Mouse (Mus musculus): Measurements from ENCODE around the gene Fzd7. TPM values are rescaled to one million over a fixed set of nuclear protein-coding genes. Genes with fewer than 3 reads are reported as not detected.

Fzd7 gene
- polyA plus RNA-seq, 1 experiment from 2014 or later = 2.6 TPM

DNA sequence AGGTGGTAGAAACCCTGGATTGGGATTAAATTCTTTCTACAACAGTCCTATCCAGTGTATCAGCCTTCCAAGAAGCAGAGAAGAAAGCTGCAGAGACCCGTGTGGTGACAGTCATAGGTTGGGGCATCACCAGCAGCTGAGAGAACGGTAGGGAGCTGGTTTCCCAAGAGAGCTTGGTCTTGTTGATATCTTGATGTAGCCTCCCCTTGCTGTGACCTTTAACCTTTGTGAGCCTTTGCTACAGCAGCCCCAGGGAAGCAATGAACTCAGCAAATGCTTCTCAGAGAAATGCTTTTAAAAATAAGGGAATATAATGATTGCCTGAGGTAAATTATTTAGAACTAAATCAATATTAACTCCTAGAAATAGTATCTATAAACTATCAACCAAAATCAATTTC, 20.1 kb downstream of the Fzd7 start:
- Histone ChIP-seq H3K36me3 (ENCODE audit: control insufficient read depth, insufficient read depth) (no peaks in the 10 kb centered on the region), H3K4me2 (replicated peaks; ENCODE audit: low read depth) (no peak overlapping the region), H3K27ac (ENCODE audit: low read depth, low read length) (no peak overlapping the region), H3K9ac (ENCODE audit: low read depth, low read length) (no peak overlapping the region), H3K4me3 (ENCODE audit: low read depth, low read length) (no peak overlapping the region), H3K4me1 (replicated peaks; ENCODE audit: control insufficient read depth, insufficient read depth, low read length) (no peaks in the 10 kb centered on the region), H3K9me3 (ENCODE audit: control insufficient read depth) (no peaks in the 10 kb centered on the region), H3K27me3 (replicated peaks; ENCODE audit: control insufficient read depth, insufficient read depth, low read length) (no peaks in the 10 kb centered on the region)
- no peak for ATAC-seq
- 72% methylated on average over 2 of the region's 2 CpGs for WGBS
- no peak for TF ChIP-seq CTCF (IDR thresholded peaks at IDR 0.05; ENCODE audit: low read depth)

DNA sequence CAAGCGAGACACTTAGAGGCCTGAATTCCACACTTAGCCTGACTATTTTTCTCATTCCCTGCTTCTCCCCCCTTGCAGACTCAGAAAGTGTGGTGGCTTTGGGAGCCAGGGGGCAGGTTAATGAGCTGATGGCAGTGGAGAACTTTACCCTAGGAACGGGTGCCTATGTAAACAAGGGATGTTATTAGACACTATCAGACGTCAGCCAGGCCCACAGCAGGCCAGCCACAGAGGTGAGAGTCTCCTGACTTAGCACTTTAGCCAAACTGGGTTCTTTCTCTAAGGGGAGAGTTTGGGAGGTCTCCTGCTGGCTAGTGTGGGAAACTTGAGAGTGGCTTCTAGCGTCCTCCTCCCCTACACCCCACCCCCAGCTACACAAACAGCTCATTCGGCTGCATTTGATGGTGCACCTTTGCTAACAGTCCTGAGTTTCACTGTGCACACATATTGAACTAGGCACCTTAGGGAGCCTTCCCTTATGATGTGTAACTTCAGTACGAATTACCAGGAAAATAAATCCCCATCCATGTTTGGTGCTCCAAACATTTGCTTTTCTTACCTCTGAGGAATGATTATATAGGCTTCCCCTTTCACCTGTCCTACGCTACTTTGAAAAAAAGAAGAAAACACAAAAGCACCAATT, 21.6 kb downstream of the Fzd7 start:
- Histone ChIP-seq H3K27me3 (replicated peaks; ENCODE audit: control insufficient read depth, insufficient read depth, low read length) (no peaks in the 10 kb centered on the region), H3K4me1 (replicated peaks; ENCODE audit: control insufficient read depth, insufficient read depth, low read length) (no peaks in the 10 kb centered on the region), H3K4me3 (ENCODE audit: low read depth, low read length) (no peak overlapping the region), H3K4me2 (replicated peaks; ENCODE audit: low read depth) (no peak overlapping the region), H3K27ac (ENCODE audit: low read depth, low read length) (no peak overlapping the region), H3K9me3 (ENCODE audit: control insufficient read depth) (no peaks in the 10 kb centered on the region), H3K36me3 (ENCODE audit: control insufficient read depth, insufficient read depth) (no peaks in the 10 kb centered on the region), H3K9ac (ENCODE audit: low read depth, low read length) (no peak overlapping the region)
- peak; percentile 5; the same call in 1 of the 2 replicates for TF ChIP-seq CTCF (IDR thresholded peaks at IDR 0.05; ENCODE audit: low read depth)
- 44% methylated on average over 7 of the region's 7 CpGs for WGBS
- ATAC-seq = no peak

DNA sequence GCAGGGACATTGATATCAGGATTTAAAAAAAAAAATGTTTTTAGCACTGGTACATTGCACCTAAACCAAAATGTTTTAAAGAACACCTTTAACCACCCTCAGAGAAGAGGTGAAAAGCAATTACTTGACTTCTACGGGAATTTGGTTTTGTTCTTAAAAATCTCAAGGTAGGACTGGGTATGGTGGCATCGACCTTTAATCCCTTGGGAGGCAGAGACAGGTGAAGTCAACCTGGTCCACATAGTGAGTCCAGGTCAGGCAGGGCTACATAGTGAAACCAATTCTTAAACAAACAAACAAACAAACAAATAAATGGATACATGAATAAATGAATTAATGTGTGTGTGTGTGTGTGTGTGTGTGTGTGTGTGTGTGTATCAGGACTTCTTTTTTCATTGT, 22.1 kb downstream of the Fzd7 start:
- WGBS = 77% methylated on average over 2 of the region's 2 CpGs
- no peaks in the 10 kb centered on the region for H3K27me3 ChIP-seq (replicated peaks; ENCODE audit: control insufficient read depth, insufficient read depth, low read length)
- ATAC-seq = no peak
- H3K4me1 ChIP-seq (replicated peaks; ENCODE audit: control insufficient read depth, insufficient read depth, low read length) = no peaks in the 10 kb centered on the region
- no peaks in the 10 kb centered on the region for H3K9me3 ChIP-seq (ENCODE audit: control insufficient read depth)
- H3K27ac ChIP-seq (ENCODE audit: low read depth, low read length) = no peak overlapping the region
- H3K4me2 ChIP-seq (replicated peaks; ENCODE audit: low read depth) = no peak overlapping the region
- H3K9ac ChIP-seq (ENCODE audit: low read depth, low read length) = no peak overlapping the region
- no peak overlapping the region for H3K4me3 ChIP-seq (ENCODE audit: low read depth, low read length)
- H3K36me3 ChIP-seq (ENCODE audit: control insufficient read depth, insufficient read depth) = no peaks in the 10 kb centered on the region
- TF ChIP-seq CTCF (IDR thresholded peaks at IDR 0.05; ENCODE audit: low read depth) = no peak

GRCm38 (mm10) chr1:59508463-59509139, 26.4 kb downstream of the Fzd7 start:
- no peaks in the 10 kb centered on the region for H3K4me1 ChIP-seq (replicated peaks; ENCODE audit: control insufficient read depth, insufficient read depth, low read length)
- no peak overlapping the region for H3K27ac ChIP-seq (ENCODE audit: low read depth, low read length)
- no peaks in the 10 kb centered on the region for H3K27me3 ChIP-seq (replicated peaks; ENCODE audit: control insufficient read depth, insufficient read depth, low read length)
- H3K4me2 ChIP-seq (replicated peaks; ENCODE audit: low read depth) = no peak overlapping the region
- no peaks in the 10 kb centered on the region for H3K36me3 ChIP-seq (ENCODE audit: control insufficient read depth, insufficient read depth)
- no peak overlapping the region for H3K9ac ChIP-seq (ENCODE audit: low read depth, low read length)
- no peak for ATAC-seq
- no peaks in the 10 kb centered on the region for H3K9me3 ChIP-seq (ENCODE audit: control insufficient read depth)
- H3K4me3 ChIP-seq (ENCODE audit: low read depth, low read length) = no peak overlapping the region
- no peak for TF ChIP-seq CTCF (IDR thresholded peaks at IDR 0.05; ENCODE audit: low read depth)
- 65% methylated on average over 17 of the region's 17 CpGs for WGBS

DNA sequence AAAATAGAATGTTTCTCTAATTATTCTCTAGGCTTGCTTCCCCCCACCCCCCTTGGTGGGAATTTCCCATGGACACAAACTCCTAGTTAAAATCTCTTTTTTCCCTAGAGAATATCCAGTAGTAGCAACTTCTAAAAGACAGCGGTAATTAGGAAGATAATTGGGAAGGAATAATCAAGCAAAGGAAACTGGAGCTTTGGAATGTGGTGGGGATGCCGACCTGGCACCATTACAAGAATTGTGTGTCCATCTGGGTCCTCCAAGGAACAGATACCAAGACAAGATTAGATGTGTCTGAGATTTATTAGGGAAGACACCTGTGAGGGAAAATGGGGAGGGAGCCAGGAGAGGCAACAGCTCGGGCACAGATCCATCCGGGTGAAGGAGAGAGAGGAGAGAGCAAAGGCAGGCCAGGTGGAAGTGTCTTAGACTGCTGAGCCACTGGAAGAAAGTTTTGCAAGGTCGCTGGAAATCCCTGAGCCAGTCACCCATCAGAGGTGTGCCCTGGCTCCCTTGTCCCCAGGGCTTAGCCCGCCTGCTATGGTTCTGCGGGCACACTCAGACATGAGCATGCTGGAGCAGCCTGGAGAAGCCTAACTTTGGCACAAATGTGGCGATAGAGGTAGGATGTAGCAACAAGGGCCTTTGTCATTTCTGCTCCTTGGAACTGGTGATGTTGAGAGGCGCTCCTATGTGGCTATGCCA, 29.5 kb downstream of the Fzd7 start:
- Histone ChIP-seq H3K27me3 (replicated peaks; ENCODE audit: control insufficient read depth, insufficient read depth, low read length) (no peaks in the 10 kb centered on the region), H3K36me3 (ENCODE audit: control insufficient read depth, insufficient read depth) (no peaks in the 10 kb centered on the region), H3K9me3 (ENCODE audit: control insufficient read depth) (no peaks in the 10 kb centered on the region), H3K9ac (ENCODE audit: low read depth, low read length) (no peak overlapping the region), H3K4me3 (ENCODE audit: low read depth, low read length) (no peak overlapping the region), H3K27ac (ENCODE audit: low read depth, low read length) (no peak overlapping the region), H3K4me2 (replicated peaks; ENCODE audit: low read depth) (no peak overlapping the region), H3K4me1 (replicated peaks; ENCODE audit: control insufficient read depth, insufficient read depth, low read length) (no peaks in the 10 kb centered on the region)
- no peak for TF ChIP-seq CTCF (IDR thresholded peaks at IDR 0.05; ENCODE audit: low read depth)
- no peak for ATAC-seq
- WGBS = 79% methylated on average over 9 of the region's 9 CpGs
